Mouse (Mus musculus) right cerebral cortex, postnatal 36 days (tissue): ENCODE data around the gene Prkcq.

Experiments used
- DNase-seq, 2 experiments: peaks; one replicate each; pipeline ENCODE4 v3.0.0; 2022; ENCODE audit warnings: low spot score in 2 of 2, mixed read lengths in 1 of 2

The Prkcq gene

GRCm38 (mm10) chr2:11218122-11218521 is 46.2 kb downstream of the Prkcq start:
- no peak for DNase-seq

- no peak for DNase-seq
These were observed 47.4 kb downstream of the Prkcq start for GRCm38 (mm10) chr2:11219262-11219661.

- no peak for DNase-seq
These were observed 53.0 kb downstream of the Prkcq start for GRCm38 (mm10) chr2:11224808-11225484.

GRCm38 (mm10) chr2:11225485-11225876 is 53.6 kb downstream of the Prkcq start:
- DNase-seq: no peak

GRCm38 (mm10) chr2:11226555-11226954 is 54.6 kb downstream of the Prkcq start:
- no peak for DNase-seq

- DNase-seq: no peak
These were observed 57.2 kb downstream of the Prkcq start for GRCm38 (mm10) chr2:11229126-11229525.

GRCm38 (mm10) chr2:11231118-11231517 is 59.2 kb downstream of the Prkcq start:
- no peak for DNase-seq

- no peak for DNase-seq
These were observed 60.1 kb downstream of the Prkcq start for GRCm38 (mm10) chr2:11231988-11232387.

- DNase-seq: no peak
These were observed 66.3 kb downstream of the Prkcq start for GRCm38 (mm10) chr2:11238254-11238653.

- no peak for DNase-seq
These were observed 67.6 kb downstream of the Prkcq start for GRCm38 (mm10) chr2:11239523-11239922.

GRCm38 (mm10) chr2:11245926-11246325 is 74.0 kb downstream of the Prkcq start:
- DNase-seq: no peak

- peak in 1 of 2 experiments; percentile 5 for DNase-seq
These were observed 82.0 kb downstream of the Prkcq start for GRCm38 (mm10) chr2:11253945-11254344.

GRCm38 (mm10) chr2:11254446-11254845 is 82.5 kb downstream of the Prkcq start:
- DNase-seq: no peak

GRCm38 (mm10) chr2:11257260-11257850 is 85.4 kb downstream of the Prkcq start:
- DNase-seq: no peak

GRCm38 (mm10) chr2:11258181-11258580 is 86.3 kb downstream of the Prkcq start:
- DNase-seq: no peak

GRCm38 (mm10) chr2:11259361-11259760 is 87.5 kb downstream of the Prkcq start:
- no peak for DNase-seq

GRCm38 (mm10) chr2:11264836-11265235 is 92.9 kb downstream of the Prkcq start:
- DNase-seq: no peak

GRCm38 (mm10) chr2:11265455-11265854 is 93.5 kb downstream of the Prkcq start:
- no peak for DNase-seq

- DNase-seq: no peak
These were observed 94.4 kb downstream of the Prkcq start for GRCm38 (mm10) chr2:11266294-11266693.

- DNase-seq: no peak
These were observed 107.1 kb downstream of the Prkcq start for GRCm38 (mm10) chr2:11278965-11279364.

GRCm38 (mm10) chr2:11280247-11280646 is 108.3 kb downstream of the Prkcq start:
- DNase-seq: no peak

GRCm38 (mm10) chr2:11287834-11288530 is 116.1 kb downstream of the Prkcq start:
- DNase-seq: no peak

- DNase-seq: peak; percentile 74 to 85
These were observed 116.6 kb downstream of the Prkcq start for GRCm38 (mm10) chr2:11288531-11288846.
